Mouse (Mus musculus): ENCODE measurements around the gene Klrb1c. TPM values are rescaled to one million over a fixed set of nuclear protein-coding genes. Genes with fewer than 3 reads are reported as not detected.
A peak's percentile ranks its signal among the peaks of the same experiment; 100 is the strongest.
"Not testable (repeated sequence)": the region's sequence is repeated elsewhere in the genome, so short reads cannot be mapped to it uniquely, and the experiment has no call there.

Gene Klrb1c
- polyA plus RNA-seq, 1 experiment from 2014 or later, result not detected

- H3K27ac ChIP-seq (ENCODE audit: low read depth, low read length); H3K4me1 ChIP-seq (ENCODE audit: control insufficient read depth, insufficient read depth, low read length); H3K9ac ChIP-seq (ENCODE audit: low read length); ATAC-seq (ENCODE audit: insufficient read depth, low FRiP score, low TSS enrichment); H3K36me3 ChIP-seq (ENCODE audit: control insufficient read depth, insufficient read depth, low read length); H3K27me3 ChIP-seq (ENCODE audit: control insufficient read depth, insufficient read depth, low read length); H3K9me3 ChIP-seq (ENCODE audit: control insufficient read depth, low read length); DNase-seq (ENCODE audit: low spot score): not testable (repeated sequence)
- H3K4me3 ChIP-seq (ENCODE audit: low read depth, low read length), result peak overlapping the region; percentile 47
- WGBS, result 80% methylated on average over 9 of the region's 10 CpGs
- H3K4me2 ChIP-seq (ENCODE audit: low read depth), result peak overlapping the region; percentile 58; the same call in 1 of the 2 replicates
Observed at GRCm38 (mm10) chr6:128762892-128763670, 25.9 kb downstream of the Klrb1c start.

- H3K4me3 ChIP-seq (ENCODE audit: low read depth, low read length), result peak overlapping the region; percentile 57
- no peaks in the 10 kb centered on the region for H3K9me3 ChIP-seq (ENCODE audit: control insufficient read depth, low read length)
- H3K36me3 ChIP-seq (ENCODE audit: control insufficient read depth, insufficient read depth, low read length), result no peaks in the 10 kb centered on the region
- 52% methylated on average over 5 of the region's 5 CpGs for WGBS
- H3K4me2 ChIP-seq (ENCODE audit: low read depth), result peak overlapping the region; percentile 10
- no peak overlapping the region for H3K9ac ChIP-seq (ENCODE audit: low read length)
- H3K27me3 ChIP-seq (ENCODE audit: control insufficient read depth, insufficient read depth, low read length), result no peaks in the 10 kb centered on the region
- no peaks in the 10 kb centered on the region; the same call in 1 of the 2 replicates for H3K4me1 ChIP-seq (ENCODE audit: control insufficient read depth, insufficient read depth, low read length)
- DNase-seq (ENCODE audit: low spot score) (no peak), ATAC-seq (ENCODE audit: insufficient read depth, low FRiP score, low TSS enrichment) (no peak)
- no peak overlapping the region for H3K27ac ChIP-seq (ENCODE audit: low read depth, low read length)
Observed at GRCm38 (mm10) chr6:128761144-128761540, 27.9 kb downstream of the Klrb1c start.

- H3K9me3 ChIP-seq (ENCODE audit: control insufficient read depth, low read length); H3K36me3 ChIP-seq (ENCODE audit: control insufficient read depth, insufficient read depth, low read length); H3K27me3 ChIP-seq (ENCODE audit: control insufficient read depth, insufficient read depth, low read length); H3K4me1 ChIP-seq (ENCODE audit: control insufficient read depth, insufficient read depth, low read length): not testable (repeated sequence)
- DNase-seq (ENCODE audit: low spot score), result peak; percentile 90
- Histone ChIP-seq H3K4me3 (ENCODE audit: low read depth, low read length) (peak overlapping the region; percentile 57), H3K27ac (ENCODE audit: low read depth, low read length) (peak overlapping the region; percentile 62), H3K9ac (ENCODE audit: low read length) (peak overlapping the region; percentile 68), H3K4me2 (ENCODE audit: low read depth) (peak overlapping the region; percentile 36)
- under 1% methylated on average over 44 of the region's 44 CpGs for WGBS
- ATAC-seq (ENCODE audit: insufficient read depth, low FRiP score, low TSS enrichment), result peak; percentile 59
Observed at GRCm38 (mm10) chr6:128760416-128761143, 28.4 kb downstream of the Klrb1c start.

- H3K36me3 ChIP-seq (ENCODE audit: control insufficient read depth, insufficient read depth, low read length); H3K9me3 ChIP-seq (ENCODE audit: control insufficient read depth, low read length); H3K27me3 ChIP-seq (ENCODE audit: control insufficient read depth, insufficient read depth, low read length); H3K4me1 ChIP-seq (ENCODE audit: control insufficient read depth, insufficient read depth, low read length): not testable (repeated sequence)
- ATAC-seq (ENCODE audit: insufficient read depth, low FRiP score, low TSS enrichment) (peak; percentile 36), DNase-seq (ENCODE audit: low spot score) (peak; percentile 89)
- Histone ChIP-seq H3K27ac (ENCODE audit: low read depth, low read length) (peak overlapping the region; percentile 62), H3K9ac (ENCODE audit: low read length) (peak overlapping the region; percentile 68), H3K4me2 (ENCODE audit: low read depth) (peak overlapping the region; percentile 36), H3K4me3 (ENCODE audit: low read depth, low read length) (peak overlapping the region; percentile 57)
- WGBS, result 0% methylated on average over 22 of the region's 22 CpGs
Observed at GRCm38 (mm10) chr6:128760016-128760415, 29.0 kb downstream of the Klrb1c start.

GRCm38 (mm10) chr6:128759221-128759950 lies 29.6 kb downstream of the Klrb1c start:
- no peak overlapping the region for H3K4me3 ChIP-seq (ENCODE audit: low read depth, low read length)
- 80% methylated on average over 5 of the region's 5 CpGs for WGBS
- no peak for DNase-seq (ENCODE audit: low spot score)

GRCm38 (mm10) chr6:128755402-128755763 lies 33.6 kb downstream of the Klrb1c start:
- H3K9ac ChIP-seq (ENCODE audit: low read length); H3K27ac ChIP-seq (ENCODE audit: low read depth, low read length); H3K4me1 ChIP-seq (ENCODE audit: control insufficient read depth, insufficient read depth, low read length); H3K4me2 ChIP-seq (ENCODE audit: low read depth); H3K4me3 ChIP-seq (ENCODE audit: low read depth, low read length); H3K36me3 ChIP-seq (ENCODE audit: control insufficient read depth, insufficient read depth, low read length); DNase-seq (ENCODE audit: low spot score); H3K27me3 ChIP-seq (ENCODE audit: control insufficient read depth, insufficient read depth, low read length); ATAC-seq (ENCODE audit: insufficient read depth, low FRiP score, low TSS enrichment); H3K9me3 ChIP-seq (ENCODE audit: control insufficient read depth, low read length): not testable (repeated sequence)
- 64% methylated on average over 4 of the region's 4 CpGs for WGBS

More at GRCm38 (mm10) chr6:128759221-128759950, 29.6 kb downstream of the Klrb1c start:
- Histone ChIP-seq H3K9me3 (ENCODE audit: control insufficient read depth, low read length) (no peaks in the 10 kb centered on the region), H3K4me1 (ENCODE audit: control insufficient read depth, insufficient read depth, low read length) (no peaks in the 10 kb centered on the region; the same call in 1 of the 2 replicates), H3K36me3 (ENCODE audit: control insufficient read depth, insufficient read depth, low read length) (no peaks in the 10 kb centered on the region), H3K9ac (ENCODE audit: low read length) (no peak overlapping the region), H3K27me3 (ENCODE audit: control insufficient read depth, insufficient read depth, low read length) (no peaks in the 10 kb centered on the region), H3K4me2 (ENCODE audit: low read depth) (no peak overlapping the region), H3K27ac (ENCODE audit: low read depth, low read length) (no peak overlapping the region)
- ATAC-seq (ENCODE audit: insufficient read depth, low FRiP score, low TSS enrichment), result no peak

- H3K4me2 ChIP-seq (ENCODE audit: low read depth); H3K36me3 ChIP-seq (ENCODE audit: control insufficient read depth, insufficient read depth, low read length); H3K27me3 ChIP-seq (ENCODE audit: control insufficient read depth, insufficient read depth, low read length); H3K4me1 ChIP-seq (ENCODE audit: control insufficient read depth, insufficient read depth, low read length); H3K4me3 ChIP-seq (ENCODE audit: low read depth, low read length); DNase-seq (ENCODE audit: low spot score); H3K27ac ChIP-seq (ENCODE audit: low read depth, low read length); H3K9me3 ChIP-seq (ENCODE audit: control insufficient read depth, low read length); H3K9ac ChIP-seq (ENCODE audit: low read length); ATAC-seq (ENCODE audit: insufficient read depth, low FRiP score, low TSS enrichment): not testable (repeated sequence)
- WGBS, result 85% methylated on average over 12 of the region's 12 CpGs
Observed at GRCm38 (mm10) chr6:128754748-128755401, 34.1 kb downstream of the Klrb1c start.

GRCm38 (mm10) chr6:128754265-128754664 lies 34.8 kb downstream of the Klrb1c start:
- ATAC-seq (ENCODE audit: insufficient read depth, low FRiP score, low TSS enrichment), result peak; percentile 49; the same call in 1 of the 2 replicates
- WGBS, result 45% methylated on average over 9 of the region's 10 CpGs

More at GRCm38 (mm10) chr6:128754265-128754664, 34.8 kb downstream of the Klrb1c start:
- H3K36me3 ChIP-seq (ENCODE audit: control insufficient read depth, insufficient read depth, low read length); H3K27ac ChIP-seq (ENCODE audit: low read depth, low read length); H3K27me3 ChIP-seq (ENCODE audit: control insufficient read depth, insufficient read depth, low read length); DNase-seq (ENCODE audit: low spot score); H3K4me1 ChIP-seq (ENCODE audit: control insufficient read depth, insufficient read depth, low read length); H3K9ac ChIP-seq (ENCODE audit: low read length); H3K9me3 ChIP-seq (ENCODE audit: control insufficient read depth, low read length); H3K4me2 ChIP-seq (ENCODE audit: low read depth); H3K4me3 ChIP-seq (ENCODE audit: low read depth, low read length): not testable (repeated sequence)
